Mouse (Mus musculus) NIH3T3 (cell line): ENCODE measurements around the gene Pidd1.

Experiments used
- DNase-seq: peaks from one replicate; pipeline ENCODE4 v3.0.0-alpha.2; 2012; ENCODE audit warnings: low read depth

Pidd1 gene

DNA sequence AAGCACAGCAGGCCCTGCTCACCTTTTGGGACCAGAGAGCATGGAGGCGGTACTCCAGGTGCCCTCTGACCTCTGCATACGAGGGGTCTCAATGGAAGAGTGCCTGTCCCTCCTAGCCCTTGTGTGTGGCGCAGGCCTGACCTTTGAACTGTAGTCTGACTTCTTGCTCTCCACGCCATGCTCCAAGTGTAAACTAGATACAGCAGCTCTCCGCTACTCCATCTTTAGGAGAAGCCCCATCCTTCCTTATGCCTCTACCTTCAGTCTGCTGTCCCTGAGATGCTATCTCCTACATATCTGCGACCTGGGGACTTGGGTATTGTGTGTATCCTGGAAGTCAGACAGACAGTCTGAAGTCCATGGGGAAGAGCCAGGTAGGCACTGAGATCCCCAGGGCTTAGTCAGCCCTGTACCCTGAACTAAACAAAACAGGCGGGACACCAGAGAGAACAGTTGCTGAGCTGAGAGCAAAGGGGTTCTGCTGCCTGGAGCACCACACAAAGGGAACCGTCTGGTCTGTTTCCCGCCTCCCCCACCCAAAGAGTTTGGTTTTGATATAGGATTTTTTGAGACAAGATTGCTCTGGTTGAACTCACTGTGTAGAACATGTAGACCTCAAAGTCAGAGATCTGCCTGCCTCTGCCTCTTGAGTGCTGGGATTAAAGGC is 7.8 kb downstream of the Pidd1 start:
- DNase-seq, result no peak

DNA sequence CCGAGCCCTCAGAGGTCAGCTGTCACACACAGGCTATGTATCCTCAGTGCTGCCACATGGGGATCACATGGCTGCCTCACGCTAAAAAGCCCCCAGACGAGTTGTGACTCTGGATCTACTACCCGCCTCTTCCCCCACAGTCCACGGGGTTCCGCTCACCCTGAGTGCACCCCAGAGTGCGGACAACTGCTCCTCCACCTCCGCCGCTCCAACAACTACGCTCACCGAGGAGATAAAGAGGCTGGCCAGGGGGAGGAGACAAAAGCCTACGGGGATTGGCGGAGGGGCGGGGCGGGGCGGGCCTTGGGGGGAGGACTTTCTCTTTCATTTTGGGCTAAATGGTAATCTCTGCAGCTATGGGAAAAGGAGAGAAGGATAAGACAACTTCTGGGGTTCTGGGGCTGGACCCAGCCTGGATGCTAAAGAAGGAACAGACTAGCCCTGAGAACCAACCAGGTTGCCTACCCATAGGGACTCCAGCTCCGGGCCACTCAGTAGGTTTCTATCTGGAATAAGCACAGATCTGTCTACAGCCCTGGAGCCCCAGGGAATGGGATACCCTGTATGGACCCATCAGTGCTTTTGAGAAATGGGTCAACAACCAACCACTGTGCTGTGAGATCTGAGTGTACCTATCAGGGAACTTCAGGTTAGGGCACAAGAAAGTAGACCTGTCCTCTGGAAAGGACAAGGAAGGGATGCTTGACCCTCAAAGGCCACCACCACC is 8.5 kb downstream of the Pidd1 start:
- DNase-seq, result peak; percentile 76

- no peak for DNase-seq
Measured at GRCm38 (mm10) chr7:141434464-141434863, 9.4 kb downstream of the Pidd1 start.

- DNase-seq, result no peak
Measured at GRCm38 (mm10) chr7:141433517-141434400, 10.1 kb downstream of the Pidd1 start.

DNA sequence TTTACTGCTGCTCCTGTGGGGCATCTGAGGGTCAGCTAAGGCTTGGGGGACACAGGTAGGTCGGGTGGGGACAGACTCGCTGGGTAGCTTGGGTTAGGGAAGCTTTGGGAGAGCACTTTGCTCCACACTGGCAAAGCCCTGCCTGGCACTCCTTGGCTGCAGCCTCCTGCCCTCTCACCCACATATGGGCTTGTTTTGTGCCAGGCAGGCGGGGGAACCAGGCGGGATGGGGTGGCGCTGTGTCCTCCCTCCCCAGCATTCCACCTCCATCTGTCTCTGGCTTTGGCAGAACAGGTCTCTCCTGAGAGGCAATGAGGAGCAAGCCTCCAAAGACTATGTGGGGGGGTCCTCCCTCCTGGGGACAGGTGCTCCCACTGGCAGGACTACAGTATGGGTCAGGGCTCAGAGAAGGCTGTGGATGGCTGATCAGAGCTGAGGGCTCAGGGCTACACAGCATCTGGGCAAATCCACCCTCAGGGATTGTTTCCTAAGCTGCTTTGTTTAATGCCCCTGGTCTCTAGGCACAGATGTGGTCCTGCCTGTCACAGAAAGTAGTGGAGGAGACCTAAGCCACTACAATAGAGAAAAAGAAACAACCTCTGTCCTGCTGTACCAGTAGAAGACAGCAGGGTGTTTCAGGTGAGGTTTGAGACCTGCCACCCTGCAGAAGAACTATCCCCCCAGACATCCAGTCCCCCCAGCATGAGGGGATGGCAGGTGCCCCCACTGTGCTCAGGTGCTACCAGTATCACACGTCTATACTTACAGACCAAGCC is 10.9 kb downstream of the Pidd1 start:
- no peak for DNase-seq

GRCm38 (mm10) chr7:141432186-141432611 is 11.6 kb downstream of the Pidd1 start:
- peak; percentile 69 for DNase-seq

- no peak for DNase-seq
Measured at GRCm38 (mm10) chr7:141431434-141432185, 12.2 kb downstream of the Pidd1 start.

DNA sequence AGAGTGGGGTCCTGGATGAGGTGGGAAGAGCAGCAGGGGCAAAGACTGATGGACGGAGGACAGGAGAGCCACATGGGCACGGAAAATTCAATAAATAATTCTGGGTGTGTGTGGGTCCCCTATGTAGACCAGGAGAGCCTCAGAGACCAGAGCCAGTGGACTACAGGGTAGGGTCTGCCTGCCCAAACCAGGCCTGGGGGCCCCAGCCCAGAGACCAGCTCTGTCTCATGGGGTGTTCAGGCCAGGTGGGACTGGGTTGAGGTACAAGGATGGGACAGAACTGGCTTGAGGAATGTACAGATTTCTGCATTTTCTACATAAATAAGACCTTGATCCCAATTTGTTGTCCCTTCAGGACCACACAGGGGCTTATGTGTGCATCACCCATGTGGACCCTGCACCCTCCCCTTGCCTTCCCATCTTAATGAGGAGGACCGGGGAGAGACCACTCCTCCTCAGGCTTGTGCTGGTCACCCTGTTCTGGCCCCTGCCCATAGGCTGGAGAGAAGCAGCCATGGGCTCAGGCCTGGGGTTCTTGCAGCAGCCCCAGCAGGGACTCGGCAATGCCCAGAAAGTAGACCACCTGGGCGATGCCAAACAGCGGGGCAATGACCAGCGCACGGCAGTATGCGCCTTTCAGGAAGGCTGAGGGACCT is 13.1 kb downstream of the Pidd1 start:
- no peak for DNase-seq

DNA sequence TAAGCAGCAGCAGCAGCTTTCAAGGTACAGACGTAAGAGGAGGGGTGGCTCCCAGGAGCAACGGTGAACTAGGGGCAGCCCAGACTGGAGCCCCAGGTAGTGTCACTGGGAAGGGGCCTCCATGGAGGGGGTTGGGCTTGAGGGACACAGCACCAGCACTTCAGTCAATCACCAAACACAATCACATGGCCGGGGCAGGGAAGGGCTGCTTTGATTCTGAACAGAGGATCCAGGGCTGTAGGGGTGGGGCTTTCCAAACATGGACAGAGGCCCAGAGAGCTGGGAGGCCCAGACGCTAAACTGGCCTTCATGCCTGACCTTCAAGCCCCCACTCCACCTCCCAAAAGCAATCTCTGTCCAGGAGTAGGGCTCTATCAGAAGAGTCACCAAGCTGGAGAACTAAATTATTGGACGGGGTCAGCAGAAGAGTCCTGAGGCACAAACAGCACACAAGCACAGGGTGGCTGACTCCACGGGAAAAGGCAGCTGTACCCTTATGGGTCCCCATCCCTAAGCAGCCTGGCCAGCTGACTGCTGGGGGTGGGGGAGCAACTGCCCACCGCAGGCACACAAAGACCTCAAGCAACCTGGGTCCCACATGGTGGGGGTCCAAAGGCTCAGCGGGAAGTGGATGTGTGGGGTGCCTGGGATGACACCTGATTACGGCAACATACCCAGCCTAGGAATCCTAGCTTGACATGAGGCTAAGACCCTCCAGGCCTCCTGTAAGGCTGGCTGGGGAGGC is 13.8 kb downstream of the Pidd1 start:
- DNase-seq, result no peak

GRCm38 (mm10) chr7:141429310-141429709 is 14.5 kb downstream of the Pidd1 start, which contains the start of gene Cend1:
TSS of gene Cend1 (minus strand) at chr7:141429491.
- no peak for DNase-seq

GRCm38 (mm10) chr7:141428701-141429100 is 15.1 kb downstream of the Pidd1 start:
- no peak for DNase-seq

GRCm38 (mm10) chr7:141426948-141427730 is 16.7 kb downstream of the Pidd1 start:
- DNase-seq, result no peak

GRCm38 (mm10) chr7:141423811-141424210 is 20.0 kb downstream of the Pidd1 start:
- no peak for DNase-seq

GRCm38 (mm10) chr7:141420030-141420702 is 23.7 kb downstream of the Pidd1 start:
- no peak for DNase-seq

DNA sequence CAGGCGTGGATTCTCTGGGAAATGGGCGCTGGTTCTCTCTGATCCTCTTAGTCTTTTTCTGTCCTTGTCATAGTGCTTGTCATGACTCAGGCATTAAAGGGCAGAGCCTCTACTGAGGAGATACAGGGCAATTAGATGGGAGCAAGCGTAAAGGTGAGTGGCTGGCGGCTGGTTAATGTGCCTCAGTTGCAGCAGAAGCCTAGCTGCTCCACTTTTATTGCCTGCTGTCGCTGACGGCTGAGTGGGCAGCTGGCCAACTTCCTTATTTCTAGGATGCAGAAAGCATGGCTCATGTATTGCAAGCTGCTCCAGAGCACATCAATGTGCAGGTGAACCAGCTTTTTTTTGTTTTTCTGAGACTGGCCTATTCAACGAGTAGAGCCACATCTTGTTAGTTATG is 24.9 kb downstream of the Pidd1 start:
- DNase-seq, result peak; percentile 33

DNA sequence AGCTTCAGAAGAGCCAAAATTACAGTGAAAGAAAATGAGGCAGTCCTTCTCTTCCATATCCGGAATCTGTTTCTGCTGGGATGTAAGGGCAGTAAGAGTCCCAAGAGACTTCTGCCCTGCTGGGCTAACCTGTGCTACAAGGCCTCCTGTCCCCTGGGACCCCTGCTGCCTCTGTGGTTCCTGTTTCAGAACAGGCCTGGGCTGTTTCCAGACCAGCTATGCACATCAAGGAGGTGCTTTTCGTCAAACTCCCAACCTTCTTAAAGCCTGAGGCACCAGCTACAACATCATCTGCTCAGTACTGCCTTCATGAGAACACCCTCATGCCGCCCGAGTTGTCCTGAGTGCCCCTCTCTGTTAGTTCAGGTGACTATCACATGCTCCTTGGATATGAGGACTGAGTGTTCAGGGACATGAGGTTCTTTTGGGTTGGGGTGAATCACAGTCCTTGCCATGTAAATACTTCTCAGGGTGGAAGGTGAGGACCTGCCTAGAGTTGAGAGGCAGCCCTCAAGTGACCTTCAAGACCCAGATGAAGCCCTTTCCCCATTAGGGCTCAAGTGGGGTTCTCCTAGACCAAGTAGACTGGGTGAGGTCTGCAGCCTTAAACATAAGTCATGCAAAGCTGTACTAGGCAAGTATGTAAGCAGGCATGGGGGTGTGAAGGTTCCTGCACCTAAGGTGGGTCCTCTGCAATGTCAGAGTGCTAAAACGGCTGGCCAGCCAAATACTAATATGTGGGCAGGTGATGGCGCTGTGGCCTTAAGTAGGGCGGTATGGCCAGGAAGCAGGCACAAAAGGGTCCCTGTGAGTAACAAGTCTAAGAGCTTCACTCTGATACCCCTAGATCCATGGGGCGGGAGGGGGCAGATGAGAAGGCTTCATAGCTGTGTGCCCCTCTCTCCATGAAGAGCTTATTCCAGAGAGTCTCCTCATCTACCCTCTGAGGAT is 25.8 kb downstream of the Pidd1 start:
- no peak for DNase-seq

- DNase-seq, result peak; percentile 18
Measured at GRCm38 (mm10) chr7:141416144-141416841, 27.5 kb downstream of the Pidd1 start.
